Mouse (Mus musculus) lung, postnatal 36 days (tissue): ENCODE results near the gene Spen.
A peak's percentile ranks its signal among the peaks of the same experiment; 100 is the strongest.
"Not testable (repeated sequence)": the region's sequence is repeated elsewhere in the genome, so short reads cannot be mapped to it uniquely, and the experiment has no call there.

Experiments used
- DNase-seq: peaks from one replicate; pipeline ENCODE4 v3.0.0; 2022; ENCODE audit warnings: mixed read lengths

The Spen gene

GRCm38 (mm10) chr4:141538408-141539212 is at the start of gene Spen:
Spen (minus strand) TSS chr4:141538597.
- peak; percentile 93 for DNase-seq

GRCm38 (mm10) chr4:141583919-141584318 is 45.5 kb upstream of the Spen start:
- DNase-seq, result no peak

- no peak for DNase-seq
Measured at GRCm38 (mm10) chr4:141581051-141581450, 42.7 kb upstream of the Spen start.

GRCm38 (mm10) chr4:141578833-141579232 is 40.4 kb upstream of the Spen start:
- DNase-seq, result no peak

GRCm38 (mm10) chr4:141576877-141577276 is 38.5 kb upstream of the Spen start:
- no peak for DNase-seq

- no peak for DNase-seq
Measured at GRCm38 (mm10) chr4:141576404-141576803, 38.0 kb upstream of the Spen start.

GRCm38 (mm10) chr4:141574789-141575702 is 36.6 kb upstream of the Spen start:
- peak; percentile 92 for DNase-seq

- DNase-seq, result peak; percentile 88
Measured at GRCm38 (mm10) chr4:141573359-141573966, 35.1 kb upstream of the Spen start.

- DNase-seq, result peak; percentile 68
Measured at GRCm38 (mm10) chr4:141572668-141573358, 34.4 kb upstream of the Spen start.

GRCm38 (mm10) chr4:141571934-141572333 is 33.5 kb upstream of the Spen start:
- DNase-seq, result peak; percentile 79

- no peak for DNase-seq
Measured at GRCm38 (mm10) chr4:141571337-141571739, 32.9 kb upstream of the Spen start.

- DNase-seq, result no peak
Measured at GRCm38 (mm10) chr4:141570821-141571220, 32.4 kb upstream of the Spen start.

- DNase-seq, result peak; percentile 87
Measured at GRCm38 (mm10) chr4:141570004-141570403, 31.6 kb upstream of the Spen start.

GRCm38 (mm10) chr4:141568966-141569365 is 30.6 kb upstream of the Spen start:
- no peak for DNase-seq

GRCm38 (mm10) chr4:141567174-141567573 is 28.8 kb upstream of the Spen start:
- DNase-seq, result not testable (repeated sequence)

GRCm38 (mm10) chr4:141566187-141566586 is 27.8 kb upstream of the Spen start:
- DNase-seq, result no peak

GRCm38 (mm10) chr4:141565325-141565724 is 26.9 kb upstream of the Spen start:
- no peak for DNase-seq

GRCm38 (mm10) chr4:141564660-141565059 is 26.3 kb upstream of the Spen start:
- no peak for DNase-seq

- DNase-seq, result no peak
Measured at GRCm38 (mm10) chr4:141564209-141564608, 25.8 kb upstream of the Spen start.

- no peak for DNase-seq
Measured at GRCm38 (mm10) chr4:141562281-141562680, 23.9 kb upstream of the Spen start.

- DNase-seq, result not testable (repeated sequence)
Measured at GRCm38 (mm10) chr4:141561331-141561919, 23.0 kb upstream of the Spen start.

GRCm38 (mm10) chr4:141559898-141560263 is 21.5 kb upstream of the Spen start:
- peak; percentile 91 for DNase-seq
